Mouse (Mus musculus): ENCODE measurements at regions not wholly inside any gene's neighbourhood (a gene's known extent, or its start where the extent isn't known, plus 50 kb on each side); places are given as distances from the start of the nearest gene placed in this dataset.

GRCm38 (mm10) chr3:3746542-3746941 is 2004.1 kb upstream of the Gm8797 start:
- DNase-seq = no peak
- intact Hi-C loops (cut with DNase I) = no loop called here

- intact Hi-C loops (cut with DNase I) = no loop called here
- peak in 1 of 2 experiments; percentile 34 for DNase-seq
Observed at GRCm38 (mm10) chr3:3751596-3752251, 1998.9 kb upstream of the Gm8797 start.

GRCm38 (mm10) chr3:3761346-3761745 is 1989.3 kb upstream of the Gm8797 start:
- intact Hi-C loops (cut with DNase I) = no loop called here
- DNase-seq = no peak

GRCm38 (mm10) chr3:3784200-3784599 is 1966.4 kb upstream of the Gm8797 start:
- intact Hi-C loops (cut with DNase I) = no loop called here
- DNase-seq = no peak

- intact Hi-C loops (cut with DNase I) = no loop called here
- DNase-seq = no peak
Observed at GRCm38 (mm10) chr3:3786039-3786438, 1964.6 kb upstream of the Gm8797 start.

- intact Hi-C loops (cut with DNase I) = no loop called here
- DNase-seq = no peak
Observed at GRCm38 (mm10) chr3:3807821-3808220, 1942.8 kb upstream of the Gm8797 start.

- intact Hi-C loops (cut with DNase I) = loop anchor here (10.0 kb wide), 1 partner anchor 614 kb away; no protein-coding TSS in a partner anchor
- DNase-seq = no peak
Observed at GRCm38 (mm10) chr3:3829020-3829419, 1921.6 kb upstream of the Gm8797 start.

GRCm38 (mm10) chr3:3831411-3832286 is 1919.0 kb upstream of the Gm8797 start:
- intact Hi-C loops (cut with DNase I) = no loop called here
- DNase-seq = no peak

Data from heart, postnatal 10 days (tissue).